In genomic region chr14:55053708-55054190, GRCm38 (mm10) we compare ENCODE assay signal across 9 mouse cellular contexts. TPM values are rescaled to one million over a fixed set of nuclear protein-coding genes. Genes with fewer than 3 reads are reported as not detected.
A peak's percentile ranks its signal among the peaks of the same experiment; 100 is the strongest.
DNase-seq lines count a peak whose midpoint lies in the region; ATAC-seq lines count a peak whose summit lies in the region.
"Had no signal": no experiment of that assay in that cellular context is flagged by ENCODE, and none has a peak within 500 bp of the region (broad histone marks: within the 10 kb centered on the region; RNA-seq: fewer than 3 reads in every experiment).

No protein-coding gene starts in this region.

- peak overlapping the region; percentile 54 for H3K4me2 ChIP-seq in midbrain, embryonic 16.5 days (ENCODE audit: low read length)

- 69% methylated on average over 17 of the region's 17 CpGs for WGBS in midbrain, embryonic 16.5 days

- H3K4me3 ChIP-seq in midbrain, embryonic 16.5 days (ENCODE audit: low read depth, low read length), result peak overlapping the region; percentile 35

- H3K27me3 ChIP-seq in midbrain, embryonic 16.5 days (ENCODE audit: control insufficient read depth, insufficient read depth, low read depth, low read length), result no peaks in the 10 kb centered on the region

- peak overlapping the region; percentile 52 for H3K9ac ChIP-seq in midbrain, embryonic 16.5 days (ENCODE audit: low read depth, low read length)

- H3K27ac ChIP-seq in midbrain, embryonic 16.5 days (ENCODE audit: low read length), result peak overlapping the region; percentile 95

- H3K9me3 ChIP-seq in midbrain, embryonic 16.5 days (replicated peaks; ENCODE audit: control insufficient read depth, low read length, poor library complexity, severe bottlenecking), result no peaks in the 10 kb centered on the region

- ATAC-seq in midbrain, embryonic 16.5 days, result peak; percentile 86

- peaks cover 15% of the 10 kb centered on the region for H3K4me1 ChIP-seq in midbrain, embryonic 16.5 days (ENCODE audit: control insufficient read depth, insufficient read depth, low read length)

- H3K36me3 ChIP-seq in midbrain, embryonic 16.5 days (ENCODE audit: control insufficient read depth, insufficient read depth, low read length), result no peaks in the 10 kb centered on the region

- DNase-seq in adrenal gland, postnatal 25 days, result peak; percentile 28
- DNase-seq in adrenal gland, postnatal 36 days, result no peak
- peak; percentile 98 for DNase-seq in cerebellum, adult 9-10 months
- DNase-seq in kidney, postnatal 10 days, result peak; percentile 30
- no peak for DNase-seq in spleen, postnatal 10 days (ENCODE audit: low spot score in 2 of 2)
- DNase-seq in heart, adult 9 months (ENCODE audit: low spot score in 2 of 2), result no peak
- no peak for DNase-seq in thymus, postnatal 0 days (ENCODE audit: low spot score)

RNA-seq across cellular contexts. Expression of gene Zfhx2, which starts 38.4 kb away (rescaled TPM):
- total RNA-seq in adrenal gland, postnatal 25 days (2021), result 9.1 and 9.9 TPM in 2 replicates
- 1 to 10 TPM; 4.9 to 8.8 TPM for total RNA-seq in adrenal gland, postnatal 36 days (2021)
- polyA plus RNA-seq in midbrain, embryonic 16.5 days (2015; fragmentation: Nextera tagmentation; extraction: Ambion mirVana), result 25.9 and 34.6 TPM in 2 replicates
- polyA plus RNA-seq in thymus, postnatal 0 days (2015; fragmentation: Nextera tagmentation; extraction: Ambion mirVana), result 1.1 and 1.5 TPM in 2 replicates

RNA-seq across cellular contexts. Expression of gene Ngdn, which starts 38.5 kb away (rescaled TPM):
- 38.3 and 39.8 TPM in 2 replicates for total RNA-seq in adrenal gland, postnatal 25 days (2021)
- 10 to 100 TPM; 34.6 to 44.8 TPM for total RNA-seq in adrenal gland, postnatal 36 days (2021)
- polyA plus RNA-seq in midbrain, embryonic 16.5 days (2015; fragmentation: Nextera tagmentation; extraction: Ambion mirVana), result 44.8 and 48.7 TPM in 2 replicates
- polyA plus RNA-seq in thymus, postnatal 0 days (2015; fragmentation: Nextera tagmentation; extraction: Ambion mirVana), result 128 and 129 TPM in 2 replicates

RNA-seq across cellular contexts. Expression of gene Thtpa, which starts 40.8 kb away (rescaled TPM):
- total RNA-seq in adrenal gland, postnatal 25 days (2021), result 16.2 and 21.6 TPM in 2 replicates
- total RNA-seq in adrenal gland, postnatal 36 days (2021), result 10 to 100 TPM; 12.9 to 18.6 TPM
- 37.0 and 38.6 TPM in 2 replicates for polyA plus RNA-seq in midbrain, embryonic 16.5 days (2015; fragmentation: Nextera tagmentation; extraction: Ambion mirVana)
- polyA plus RNA-seq in thymus, postnatal 0 days (2015; fragmentation: Nextera tagmentation; extraction: Ambion mirVana), result 9.8 and 10.3 TPM in 2 replicates

RNA-seq across cellular contexts. Expression of gene Ap1g2, which starts 52.6 kb away (rescaled TPM):
- total RNA-seq in adrenal gland, postnatal 25 days (2021), result 27.4 and 32.8 TPM in 2 replicates
- 10 to 100 TPM; 23.5 to 27.2 TPM for total RNA-seq in adrenal gland, postnatal 36 days (2021)
- 9.0 and 9.2 TPM in 2 replicates for polyA plus RNA-seq in midbrain, embryonic 16.5 days (2015; fragmentation: Nextera tagmentation; extraction: Ambion mirVana)
- 32.0 and 38.3 TPM in 2 replicates for polyA plus RNA-seq in thymus, postnatal 0 days (2015; fragmentation: Nextera tagmentation; extraction: Ambion mirVana)

RNA-seq across cellular contexts. Expression of gene Myh7, which starts 59.3 kb away (rescaled TPM):
- total RNA-seq in adrenal gland, postnatal 25 days (2021), result not detected in 2 replicates
- under 1 TPM in 1 of 2 experiments, not detected in 1; 0.49 TPM for total RNA-seq in adrenal gland, postnatal 36 days (2021)
- 7.7 and 8.9 TPM in 2 replicates for polyA plus RNA-seq in midbrain, embryonic 16.5 days (2015; fragmentation: Nextera tagmentation; extraction: Ambion mirVana)
- 0.49 and 0.55 TPM in 2 replicates for polyA plus RNA-seq in thymus, postnatal 0 days (2015; fragmentation: Nextera tagmentation; extraction: Ambion mirVana)
- polyA plus RNA-seq: spleen, adult 2 months had no signal

Comparison
In these comparisons a context has a peak if more than half of its experiments do, and no peak if none do; other contexts are left out.
1. DNase-seq: peak in adrenal gland, postnatal 25 days (single experiment), cerebellum, adult 9-10 months (single experiment) and kidney, postnatal 10 days (single experiment); none in adrenal gland, postnatal 36 days (0 of 2), spleen, postnatal 10 days (0 of 2), heart, adult 9 months (0 of 2) and thymus, postnatal 0 days (single experiment).